Mouse (Mus musculus): ENCODE measurements around the gene Nr1i3.

The Nr1i3 gene

DNA sequence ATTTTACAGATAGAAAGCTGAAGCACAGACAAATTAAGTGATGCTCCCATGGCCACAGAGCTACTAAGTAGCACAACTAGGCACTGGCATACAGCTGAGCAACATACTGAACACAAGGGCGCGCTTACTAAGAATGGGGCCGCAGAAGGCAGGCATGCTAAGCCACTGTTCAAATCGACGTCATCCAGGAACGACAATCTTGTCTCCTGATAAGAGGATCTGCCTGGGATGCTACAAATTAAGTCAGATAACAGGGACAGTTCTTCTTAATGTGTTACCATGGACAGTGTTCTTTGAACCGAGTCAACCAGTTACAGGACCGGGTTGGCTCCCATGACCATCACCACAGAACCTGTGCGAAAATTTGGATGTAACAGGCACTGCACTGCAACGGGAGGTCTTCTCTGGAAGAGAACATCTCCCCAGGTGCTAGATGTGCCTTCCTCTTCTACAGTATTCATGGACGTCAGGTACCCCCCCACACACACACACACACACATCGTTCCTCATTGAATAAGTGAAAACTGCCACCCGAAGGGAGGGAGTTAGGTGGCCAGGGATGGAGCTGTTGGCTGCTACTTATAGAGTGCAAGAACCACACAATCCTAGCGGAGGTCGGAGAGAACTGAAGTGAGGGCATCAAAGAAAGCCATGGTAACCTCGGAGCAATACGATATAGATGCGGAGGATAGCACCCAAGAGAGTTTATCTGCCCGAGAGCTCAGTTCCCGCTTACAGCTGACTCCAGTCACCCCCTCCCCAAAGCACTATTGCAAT is 18.5 kb upstream of the Nr1i3 start:
- no peak for ATAC-seq (ENCODE audit: low TSS enrichment)

DNA sequence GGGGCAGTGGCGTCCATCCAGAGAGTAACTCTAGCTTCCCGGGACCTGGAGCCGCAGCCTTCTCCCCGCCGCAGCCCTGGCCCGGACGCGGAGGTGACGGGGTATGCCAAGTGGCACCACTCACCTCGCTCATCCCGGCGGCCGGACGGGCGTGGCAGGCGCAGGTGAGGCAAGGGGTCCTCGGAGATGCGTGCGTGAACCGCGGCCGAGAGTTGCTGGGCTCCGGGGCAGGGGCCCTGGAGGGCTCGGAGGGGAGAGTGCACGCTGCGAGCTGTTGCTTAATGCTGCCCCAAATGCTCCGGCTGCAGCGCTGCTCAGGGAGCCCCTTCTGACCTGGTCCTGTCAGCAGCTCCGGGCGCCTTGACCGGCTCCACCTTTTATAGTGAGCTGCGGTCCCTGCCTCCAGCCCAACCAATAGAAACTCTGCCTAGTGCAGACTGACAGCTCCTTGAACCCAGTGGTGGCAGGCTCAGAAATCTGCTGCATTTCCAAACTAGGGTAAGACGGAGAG is 17.8 kb upstream of the Nr1i3 start, which contains the start of gene Pcp4l1:
TSS of gene Pcp4l1 (minus strand) at position 382 of the 511 bp plus-strand sequence.
- ATAC-seq (ENCODE audit: low TSS enrichment): peak; percentile 96

DNA sequence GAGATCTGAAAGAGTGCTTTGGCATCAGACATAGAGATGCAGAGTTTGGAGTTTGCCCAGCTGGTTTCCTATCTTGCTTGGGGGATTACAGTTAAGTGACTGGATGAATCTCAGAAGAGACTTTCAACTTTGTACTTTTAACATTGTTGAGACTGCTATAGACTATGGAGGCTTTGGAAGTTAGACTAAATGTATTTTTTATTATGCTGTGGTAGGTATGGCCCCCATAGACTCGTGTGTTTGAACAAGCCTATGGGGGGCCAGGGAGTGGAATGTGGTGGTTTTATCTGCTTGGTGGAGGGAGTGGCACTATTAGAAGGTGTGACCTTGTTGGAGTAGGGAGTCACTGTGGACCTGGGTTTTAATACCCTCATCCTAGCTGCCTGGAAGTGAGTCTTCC is 14.2 kb upstream of the Nr1i3 start:
- ATAC-seq (ENCODE audit: low TSS enrichment): no peak

GRCm38 (mm10) chr1:171200769-171201168 is 13.0 kb upstream of the Nr1i3 start:
- no peak for ATAC-seq (ENCODE audit: low TSS enrichment)

- no peak for ATAC-seq (ENCODE audit: low TSS enrichment)
Observed at GRCm38 (mm10) chr1:171203471-171204248, 10.1 kb upstream of the Nr1i3 start.

DNA sequence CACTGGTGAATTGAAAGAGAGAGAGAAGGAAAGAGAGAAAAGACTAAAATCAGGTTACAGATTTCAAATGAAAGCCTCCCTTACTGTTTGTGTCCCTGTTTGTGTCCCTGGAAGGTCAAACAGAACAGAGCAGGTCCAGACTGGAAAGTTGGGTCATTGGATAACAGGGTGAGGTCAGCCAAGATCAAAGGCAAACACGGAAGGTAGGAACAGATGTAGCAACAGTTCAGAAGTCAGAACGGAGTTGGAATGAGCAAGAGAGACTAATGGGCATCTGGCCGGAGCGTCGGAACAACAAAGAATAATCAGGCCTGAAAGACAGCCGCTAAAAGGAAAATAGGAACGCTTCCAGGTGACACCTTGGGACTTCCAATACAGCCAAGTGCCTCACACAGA is 9.5 kb upstream of the Nr1i3 start:
- ATAC-seq (ENCODE audit: low TSS enrichment): no peak

DNA sequence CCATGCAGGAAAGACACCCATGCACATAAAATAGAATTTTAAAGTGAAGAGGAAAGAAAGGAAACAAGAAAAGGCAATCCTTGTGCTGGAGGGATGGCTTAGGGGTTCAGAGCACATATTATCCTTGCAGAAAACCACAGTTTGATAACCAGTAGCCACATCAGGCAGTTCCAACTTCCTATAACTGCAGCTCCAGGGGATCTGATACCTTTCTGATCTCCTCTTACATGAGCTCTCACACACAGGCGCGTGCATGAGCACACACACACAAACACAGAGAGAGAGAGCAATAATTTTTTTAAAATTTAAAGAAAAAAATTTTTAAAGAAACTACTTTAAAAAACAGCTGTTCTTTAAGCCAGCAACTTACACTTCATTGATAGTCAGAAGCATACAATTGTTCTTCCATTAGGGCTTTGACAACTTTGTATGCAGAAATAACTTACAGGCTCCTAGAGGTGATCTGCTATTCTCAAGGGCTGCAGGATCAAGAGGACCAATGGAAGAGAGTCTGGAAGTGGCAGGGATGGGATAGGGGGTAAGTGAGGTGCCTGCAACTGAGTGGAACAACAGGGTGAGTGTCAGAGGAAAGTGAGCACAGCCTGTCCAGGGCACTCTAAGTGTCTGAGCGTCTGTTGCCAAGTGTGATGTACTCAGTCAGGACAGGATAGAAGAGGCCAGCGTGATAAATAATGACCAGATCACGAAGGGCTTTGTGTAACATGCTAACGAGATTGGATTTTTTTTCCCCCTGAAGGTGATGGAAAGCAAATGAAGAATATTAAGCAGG is 7.9 kb upstream of the Nr1i3 start:
- no peak for ATAC-seq (ENCODE audit: low TSS enrichment)

GRCm38 (mm10) chr1:171209409-171209808 is 4.4 kb upstream of the Nr1i3 start:
- no peak for ATAC-seq (ENCODE audit: low TSS enrichment)

DNA sequence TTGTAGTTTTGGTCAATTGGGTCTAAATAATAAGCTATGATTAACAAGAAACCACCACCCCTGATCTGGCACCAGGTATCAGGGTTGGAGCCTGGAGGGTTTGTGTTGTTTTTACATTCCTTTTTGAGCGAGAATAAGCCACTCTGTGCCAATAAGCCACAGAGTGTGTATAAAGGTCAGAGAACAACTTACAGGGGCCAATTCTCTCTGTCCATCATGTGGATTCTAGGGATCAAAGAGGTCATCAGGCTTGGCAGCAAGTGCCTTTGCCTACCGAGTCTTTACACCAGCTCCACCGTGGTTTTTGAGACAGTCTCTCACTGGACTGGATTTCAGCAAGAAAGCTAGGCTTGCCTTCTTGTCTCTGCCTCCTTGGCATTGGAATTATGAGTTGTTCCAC is 916 bp upstream of the Nr1i3 start:
- no peak for ATAC-seq (ENCODE audit: low TSS enrichment)

- ATAC-seq (ENCODE audit: low TSS enrichment): no peak
Observed at GRCm38 (mm10) chr1:171216241-171216955, 2.6 kb downstream of the Nr1i3 start.

- ATAC-seq (ENCODE audit: low TSS enrichment): peak; percentile 38
Observed at GRCm38 (mm10) chr1:171220871-171221270, 7.1 kb downstream of the Nr1i3 start.

GRCm38 (mm10) chr1:171221281-171222193 is 7.8 kb downstream of the Nr1i3 start:
- ATAC-seq (ENCODE audit: low TSS enrichment): no peak

DNA sequence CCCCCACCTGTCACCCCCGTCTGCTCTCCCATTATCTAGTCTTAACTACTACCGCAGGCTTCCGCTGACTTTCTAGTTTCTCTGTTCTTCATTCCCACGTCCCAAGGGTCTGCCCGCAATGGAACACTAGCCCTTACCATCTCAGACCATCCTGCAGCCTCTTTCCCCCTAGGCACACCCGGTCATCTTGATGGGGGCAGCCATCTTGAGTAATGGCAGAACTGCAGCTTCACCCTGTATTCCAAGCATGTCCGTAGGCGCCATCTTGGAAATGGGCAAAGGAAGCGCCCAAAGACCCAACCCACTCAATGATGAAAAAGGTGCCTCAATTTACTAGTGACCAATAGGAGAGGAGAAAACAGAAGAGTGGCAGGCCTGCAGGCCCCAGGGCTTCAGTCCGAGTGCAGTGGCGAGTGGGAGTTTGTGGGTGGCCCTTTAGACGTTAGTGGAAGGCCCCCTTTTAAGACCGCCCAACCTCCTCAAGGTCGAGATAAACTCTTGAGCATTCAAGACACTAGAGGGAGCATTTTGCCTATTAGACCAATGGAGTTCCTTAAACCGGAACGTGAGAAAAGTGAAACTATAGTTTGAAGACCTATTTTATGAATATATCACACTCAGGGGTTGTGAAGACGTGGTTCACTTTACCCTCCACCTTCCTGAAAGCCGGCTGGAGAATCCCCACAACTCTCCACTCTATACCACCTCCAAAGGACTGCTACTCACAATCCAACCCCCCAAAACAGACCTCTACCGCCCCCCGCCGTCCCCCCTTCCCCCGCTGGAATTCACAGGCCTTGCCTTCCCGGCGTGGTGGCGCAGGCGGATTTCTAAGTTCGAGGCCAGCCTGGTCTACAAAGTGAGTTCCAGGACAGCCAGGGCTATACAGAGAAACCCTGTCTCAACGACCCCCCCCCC is 8.7 kb downstream of the Nr1i3 start, which contains the start of gene Tomm40l:
TSS of gene Tomm40l (minus strand) at position 277 of the 918 bp plus-strand sequence.
- peak; percentile 95 for ATAC-seq (ENCODE audit: low TSS enrichment)

DNA sequence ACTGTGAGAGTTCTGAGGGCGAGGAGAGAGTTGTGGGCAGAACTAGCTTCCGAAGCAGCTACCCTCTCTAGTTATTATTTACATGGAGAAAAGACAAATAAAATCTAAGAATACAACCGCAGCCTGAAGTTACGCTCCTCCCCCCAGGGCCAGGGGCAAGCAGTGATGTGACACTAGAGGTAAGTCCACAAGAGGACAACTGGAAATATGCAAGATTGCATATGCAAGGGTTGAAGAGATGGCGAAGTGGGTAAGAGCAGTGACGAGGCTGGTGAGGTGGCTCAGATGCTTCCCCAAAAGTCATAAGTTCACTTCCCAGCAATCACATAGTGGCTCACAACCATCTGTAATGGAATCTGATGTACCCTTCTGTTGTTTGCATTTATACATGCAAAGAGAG is 9.4 kb downstream of the Nr1i3 start:
- no peak for ATAC-seq (ENCODE audit: low TSS enrichment)

- no peak for ATAC-seq (ENCODE audit: low TSS enrichment)
Observed at GRCm38 (mm10) chr1:171223796-171224195, 10.0 kb downstream of the Nr1i3 start.

DNA sequence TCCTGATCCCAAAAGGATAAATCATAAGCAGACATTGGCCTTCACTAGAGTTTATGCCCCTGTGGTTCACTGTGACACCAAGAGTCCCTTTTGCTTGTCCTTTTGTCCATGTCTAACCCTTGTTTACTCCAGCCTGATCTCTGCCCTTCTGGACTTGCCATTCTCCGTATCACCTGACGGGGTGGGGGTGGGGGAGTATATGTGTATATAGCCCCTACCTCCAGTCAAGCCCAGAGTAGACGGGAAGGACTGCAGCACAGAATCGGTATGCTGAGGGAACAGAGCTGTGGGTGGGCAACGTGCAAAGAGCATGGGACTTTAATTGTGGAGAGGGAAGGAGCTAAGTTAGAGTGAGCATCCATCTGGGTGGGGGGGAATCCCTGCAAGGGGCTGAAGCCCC is 11.1 kb downstream of the Nr1i3 start, which contains the start of gene Apoa2:
TSS of gene Apoa2 (plus strand) at position 198 of the 400 bp plus-strand sequence.
- no peak for ATAC-seq (ENCODE audit: low TSS enrichment)

- no peak for ATAC-seq (ENCODE audit: low TSS enrichment)
Observed at GRCm38 (mm10) chr1:171226780-171227179, 13.0 kb downstream of the Nr1i3 start.

DNA sequence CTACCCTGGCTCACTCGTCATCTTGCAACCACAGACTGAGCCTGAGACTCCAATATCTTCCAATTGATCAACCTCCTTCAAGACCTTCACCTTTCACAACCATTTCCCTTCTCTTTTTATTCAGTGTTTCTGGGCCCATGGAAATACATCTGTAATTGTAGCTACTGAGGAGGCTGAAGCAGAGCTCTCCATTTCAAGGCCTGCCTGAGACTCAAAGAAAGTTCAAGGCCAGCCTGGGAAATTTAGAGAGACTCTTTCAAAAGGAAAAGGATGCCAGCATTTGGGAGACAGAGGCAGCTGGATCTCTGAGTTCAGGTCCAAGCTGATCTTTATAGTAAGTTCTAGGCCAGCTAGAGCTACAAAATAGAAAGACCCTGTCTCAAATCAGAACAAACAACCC is 14.1 kb downstream of the Nr1i3 start:
- ATAC-seq (ENCODE audit: low TSS enrichment): no peak

- ATAC-seq (ENCODE audit: low TSS enrichment): no peak
Observed at GRCm38 (mm10) chr1:171229750-171230149, 16.0 kb downstream of the Nr1i3 start.

Data from frontal cortex, adult (tissue).